Mouse (Mus musculus) adipocyte (in vitro differentiated cells): Measurements from ENCODE around the gene Lrit2.

Experiments
- DNase-seq: peaks from one replicate; pipeline ENCODE4 v3.0.0-alpha.2; 2016; ENCODE audit warnings: low spot score

The Lrit2 gene

GRCm38 (mm10) chr14:37067629-37068028 lies at the start of gene Lrit2:
Gene Lrit2, plus strand, starts transcription at chr14:37067929.
- DNase-seq: no peak

GRCm38 (mm10) chr14:37027248-37027933 lies 40.3 kb upstream of the Lrit2 start:
- no peak for DNase-seq

- no peak for DNase-seq
Observed at GRCm38 (mm10) chr14:37027951-37028350, 39.8 kb upstream of the Lrit2 start.

GRCm38 (mm10) chr14:37028555-37028954 lies 39.2 kb upstream of the Lrit2 start:
- DNase-seq: no peak

GRCm38 (mm10) chr14:37032481-37033104 lies 35.1 kb upstream of the Lrit2 start:
- no peak for DNase-seq

- DNase-seq: peak; percentile 85
Observed at GRCm38 (mm10) chr14:37033241-37033640, 34.5 kb upstream of the Lrit2 start.

GRCm38 (mm10) chr14:37034432-37034831 lies 33.3 kb upstream of the Lrit2 start:
- peak; percentile 35 for DNase-seq

- DNase-seq: peak; percentile 86
Observed at GRCm38 (mm10) chr14:37048914-37049410, 18.8 kb upstream of the Lrit2 start, which contains the start of gene Rgr. Gene Rgr, minus strand, starts transcription at chr14:37048964.

- peak; percentile 67 for DNase-seq
Observed at GRCm38 (mm10) chr14:37064849-37065248, 2.9 kb upstream of the Lrit2 start.

GRCm38 (mm10) chr14:37066636-37067035 lies 1.1 kb upstream of the Lrit2 start:
- DNase-seq: no peak

- peak; percentile 50 for DNase-seq
Observed at GRCm38 (mm10) chr14:37068516-37068915, 787 bp downstream of the Lrit2 start.

- no peak for DNase-seq
Observed at GRCm38 (mm10) chr14:37080724-37081123, 13.0 kb downstream of the Lrit2 start.

GRCm38 (mm10) chr14:37083755-37084154 lies 16.0 kb downstream of the Lrit2 start:
- no peak for DNase-seq

- DNase-seq: no peak
Observed at GRCm38 (mm10) chr14:37094436-37094835, 26.7 kb downstream of the Lrit2 start.

- no peak for DNase-seq
Observed at GRCm38 (mm10) chr14:37095556-37095955, 27.8 kb downstream of the Lrit2 start.

- no peak for DNase-seq
Observed at GRCm38 (mm10) chr14:37097956-37098530, 30.3 kb downstream of the Lrit2 start, which contains the start of gene Cdhr1. Gene Cdhr1, minus strand, starts transcription at chr14:37098347.

GRCm38 (mm10) chr14:37101531-37101930 lies 33.8 kb downstream of the Lrit2 start:
- no peak for DNase-seq

- DNase-seq: no peak
Observed at GRCm38 (mm10) chr14:37102484-37102883, 34.8 kb downstream of the Lrit2 start.

- DNase-seq: peak; percentile 84
Observed at GRCm38 (mm10) chr14:37104747-37105146, 37.0 kb downstream of the Lrit2 start.

- DNase-seq: no peak
Observed at GRCm38 (mm10) chr14:37105846-37106245, 38.1 kb downstream of the Lrit2 start.

GRCm38 (mm10) chr14:37109460-37109859 lies 41.7 kb downstream of the Lrit2 start:
- DNase-seq: no peak

- no peak for DNase-seq
Observed at GRCm38 (mm10) chr14:37109975-37110374, 42.2 kb downstream of the Lrit2 start.

- peak; percentile 44 for DNase-seq
Observed at GRCm38 (mm10) chr14:37110456-37110855, 42.7 kb downstream of the Lrit2 start.
